Mouse (Mus musculus): ENCODE data around the gene Brd4.

The Brd4 gene

GRCm38 (mm10) chr17:32172485-32172884, 112.0 kb downstream of the Brd4 start:
- no peak for DNase-seq (ENCODE audit: low read depth, low spot score)

GRCm38 (mm10) chr17:32169518-32170225, 114.8 kb downstream of the Brd4 start:
- DNase-seq (ENCODE audit: low read depth, low spot score) = no peak

- no peak for DNase-seq (ENCODE audit: low read depth, low spot score)
Measured at GRCm38 (mm10) chr17:32166687-32167086, 117.8 kb downstream of the Brd4 start, which contains the start of gene Notch3. Notch3 (minus strand) TSS chr17:32166852.

GRCm38 (mm10) chr17:32165803-32166595, 118.5 kb downstream of the Brd4 start:
- no peak for DNase-seq (ENCODE audit: low read depth, low spot score)

GRCm38 (mm10) chr17:32165266-32165802, 119.2 kb downstream of the Brd4 start:
- DNase-seq (ENCODE audit: low read depth, low spot score) = no peak

- no peak for DNase-seq (ENCODE audit: low read depth, low spot score)
Measured at GRCm38 (mm10) chr17:32164780-32165179, 119.7 kb downstream of the Brd4 start.

GRCm38 (mm10) chr17:32163910-32164650, 120.4 kb downstream of the Brd4 start:
- DNase-seq (ENCODE audit: low read depth, low spot score) = no peak

GRCm38 (mm10) chr17:32162112-32162850, 122.2 kb downstream of the Brd4 start:
- no peak for DNase-seq (ENCODE audit: low read depth, low spot score)

- DNase-seq (ENCODE audit: low read depth, low spot score) = no peak
Measured at GRCm38 (mm10) chr17:32160882-32161281, 123.6 kb downstream of the Brd4 start.

GRCm38 (mm10) chr17:32158841-32159240, 125.7 kb downstream of the Brd4 start:
- DNase-seq (ENCODE audit: low read depth, low spot score) = no peak

- DNase-seq (ENCODE audit: low read depth, low spot score) = no peak
Measured at GRCm38 (mm10) chr17:32146718-32147117, 137.8 kb downstream of the Brd4 start.

All from brain, embryonic 18.5 days (tissue).